Mouse (Mus musculus): Measurements from ENCODE around the gene Gmcl1.

Gene Gmcl1

GRCm38 (mm10) chr6:86658501-86658900 is 74.7 kb downstream of the Gmcl1 start:
- DNase-seq: no peak

DNA sequence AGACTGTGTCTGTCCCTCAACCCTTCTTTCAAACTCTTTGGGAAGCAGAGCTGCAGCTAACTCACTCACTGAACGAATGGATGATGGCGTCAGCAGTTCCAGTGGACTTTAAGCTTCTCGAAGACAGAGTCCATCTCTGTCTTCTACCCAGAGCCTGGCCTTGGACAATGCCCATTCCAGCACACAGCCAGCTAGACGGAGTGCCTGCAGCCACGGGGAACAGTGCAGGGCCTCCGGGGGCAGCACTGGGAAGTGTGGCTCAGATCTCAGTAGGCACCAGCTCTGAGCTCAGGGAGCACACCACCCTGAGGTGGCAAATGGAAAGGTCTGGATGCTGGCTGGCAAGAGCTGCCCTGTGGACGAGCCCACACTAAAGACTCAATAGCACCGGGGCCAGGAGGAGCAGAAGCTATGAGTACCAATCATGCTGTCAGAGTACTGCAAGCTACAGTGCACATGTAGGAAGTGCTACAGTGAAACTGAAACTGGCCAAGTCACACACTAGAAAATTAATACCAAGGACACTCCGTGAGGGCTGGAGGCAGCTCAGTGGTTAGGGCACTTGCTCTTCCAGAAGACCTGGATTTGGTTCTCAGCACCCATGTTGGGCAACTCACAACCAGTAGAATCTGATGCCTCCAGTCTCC is 78.8 kb downstream of the Gmcl1 start:
- DNase-seq: peak; percentile 23

GRCm38 (mm10) chr6:86653026-86653425 is 80.2 kb downstream of the Gmcl1 start:
- no peak for DNase-seq

GRCm38 (mm10) chr6:86646143-86646542 is 87.0 kb downstream of the Gmcl1 start:
- no peak for DNase-seq

GRCm38 (mm10) chr6:86645551-86645950 is 87.6 kb downstream of the Gmcl1 start:
- DNase-seq: no peak

DNA sequence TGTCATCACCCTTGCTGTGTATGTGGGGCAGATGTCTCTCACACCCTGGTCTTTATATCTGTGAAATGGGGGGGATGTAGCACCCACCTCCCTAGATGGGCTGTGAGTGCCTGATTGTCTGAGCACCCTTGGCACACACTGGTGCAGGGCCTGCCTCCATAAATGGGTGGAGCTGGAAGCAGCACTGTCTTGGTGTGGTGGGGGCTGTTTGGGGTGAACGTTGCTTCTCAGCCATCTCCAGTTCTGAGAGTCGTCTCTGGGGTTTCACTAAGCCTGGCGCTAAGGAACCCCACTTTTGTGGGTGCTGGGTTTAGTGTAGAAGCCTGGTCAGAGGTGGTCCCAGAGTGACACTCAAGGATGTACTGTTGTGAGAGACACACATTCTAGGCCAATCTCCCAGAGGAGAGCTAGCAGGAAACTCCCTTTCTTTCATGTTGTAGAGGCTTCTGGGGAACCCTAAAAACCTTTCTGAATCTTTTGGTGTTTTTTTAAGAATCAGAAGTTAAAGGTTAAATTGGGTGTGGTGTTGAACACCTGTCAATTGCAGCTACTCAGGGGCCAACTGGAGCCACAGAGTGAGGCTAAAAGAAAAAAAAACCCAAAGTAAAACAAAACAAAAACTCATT is 88.3 kb downstream of the Gmcl1 start:
- DNase-seq: no peak

Data from kidney, adult 18-20 months (tissue).